In the genomic region with DNA sequence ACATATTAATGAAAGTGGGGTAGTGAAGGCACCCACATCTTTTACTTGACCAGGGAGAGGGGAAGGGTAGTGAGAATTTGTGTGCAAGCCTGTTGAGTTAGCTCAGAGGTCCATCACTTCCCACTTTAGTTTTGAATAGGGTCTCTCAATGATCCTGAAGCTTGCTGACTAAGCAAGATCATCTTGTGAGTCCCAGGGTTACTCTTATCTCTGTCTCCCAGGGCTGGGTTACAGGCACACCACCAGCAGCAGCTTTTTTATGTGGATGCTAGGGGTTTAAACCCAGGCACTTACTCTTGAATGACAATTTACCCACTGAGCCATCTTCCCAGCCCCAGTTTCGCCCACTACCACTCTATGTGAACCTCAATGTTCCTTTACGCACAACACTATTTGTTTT, we compare ENCODE assay signal across 23 mouse cellular contexts. TPM values are rescaled to one million over a fixed set of nuclear protein-coding genes. Genes with fewer than 3 reads are reported as not detected.
DNase-seq lines count a peak whose midpoint lies in the region; ATAC-seq and TF ChIP-seq lines count a peak whose summit lies in the region.
"Had no signal": no experiment of that assay in that cellular context is flagged by ENCODE, and none has a peak within 500 bp of the region (broad histone marks: within the 10 kb centered on the region; RNA-seq: fewer than 3 reads in every experiment).

No protein-coding gene starts in this region.

- H3K27ac ChIP-seq in MEL (ENCODE audit: control insufficient read depth, low read depth, low read length): no peak overlapping the region
- H3K27ac ChIP-seq in liver, embryonic 12.5 days: peak overlapping the region; percentile 78
- H3K27ac ChIP-seq in midbrain, embryonic 14.5 days (replicated peaks; ENCODE audit: low read depth, low read length): no peak overlapping the region
- H3K27ac ChIP-seq: embryonic facial prominence, embryonic 12.5 days; forebrain, embryonic 15.5 days; heart, embryonic 10.5 days; hindbrain, embryonic 14.5 days; layer of hippocampus, adult 2 months; limb, embryonic 13.5 days; lung, embryonic 15.5 days; midbrain, embryonic 12.5 days had no signal

- peaks cover 0 to 3% of the 10 kb centered on the region in 2 experiments; a peak in 2 of 4 replicates for H3K36me3 ChIP-seq in MEL (ENCODE audit: control insufficient read depth in 1 of 2, insufficient read depth in 2 of 2, low read length in 2 of 2)
- peaks cover 40% of the 10 kb centered on the region for H3K36me3 ChIP-seq in liver, embryonic 12.5 days
- peaks cover 7% of the 10 kb centered on the region for H3K36me3 ChIP-seq in midbrain, embryonic 14.5 days (ENCODE audit: control insufficient read depth, insufficient read depth, low read length)

- peak; percentile 51; the same call in 1 of the 2 replicates for ATAC-seq in common myeloid progenitor, adult 5-6 weeks (replicated peaks; ENCODE audit: low read depth, poor library complexity, severe bottlenecking)
- ATAC-seq in liver, embryonic 12.5 days: peak; percentile 87
- peak; percentile 68 for ATAC-seq in megakaryocyte progenitor cell, adult 5-6 weeks (replicated peaks; ENCODE audit: poor library complexity)
- ATAC-seq in midbrain, embryonic 14.5 days (ENCODE audit: low FRiP score, low TSS enrichment): no peak
- ATAC-seq: forebrain, embryonic 15.5 days; inflammation-experienced regulatory T-cells, adult 6 months had no signal

- WGBS in liver, embryonic 12.5 days (ENCODE audit: insufficient replicate concordance): 58% methylated on average over 2 of the region's 2 CpGs
- WGBS in midbrain, embryonic 14.5 days: 97% methylated on average over 2 of the region's 2 CpGs

- 0 out of 2 replicates have a peak, but pooled peaks cover 3% of the 10 kb centered on the region for H3K79me2 ChIP-seq in MEL (ENCODE audit: control insufficient read depth, insufficient read depth, low read length, poor library complexity)

- H3K9me3 ChIP-seq in MEL (replicated peaks; ENCODE audit: insufficient read depth, low read length): no peaks in the 10 kb centered on the region
- H3K9me3 ChIP-seq in liver, embryonic 12.5 days (replicated peaks): no peaks in the 10 kb centered on the region
- H3K9me3 ChIP-seq in midbrain, embryonic 14.5 days (ENCODE audit: control insufficient read depth, low read length): no peaks in the 10 kb centered on the region
- H3K9me3 ChIP-seq: embryonic facial prominence, embryonic 12.5 days; forebrain, embryonic 15.5 days; heart, embryonic 10.5 days; limb, embryonic 13.5 days; lung, embryonic 15.5 days; midbrain, embryonic 12.5 days had no signal

- peak overlapping the region; percentile 52 for H3K4me2 ChIP-seq in liver, embryonic 12.5 days
- H3K4me2 ChIP-seq in midbrain, embryonic 14.5 days (ENCODE audit: low read length): no peak overlapping the region
- H3K4me2 ChIP-seq: embryonic facial prominence, embryonic 12.5 days; forebrain, embryonic 15.5 days; hindbrain, embryonic 14.5 days; limb, embryonic 13.5 days; lung, embryonic 15.5 days; midbrain, embryonic 12.5 days had no signal

- H3K9ac ChIP-seq in MEL (ENCODE audit: control insufficient read depth, low read depth, low read length, poor library complexity, severe bottlenecking): no peak overlapping the region
- H3K9ac ChIP-seq in liver, embryonic 12.5 days: peak overlapping the region; percentile 6
- H3K9ac ChIP-seq in midbrain, embryonic 14.5 days (replicated peaks; ENCODE audit: low read length): no peak overlapping the region
- H3K9ac ChIP-seq: embryonic facial prominence, embryonic 12.5 days; forebrain, embryonic 15.5 days; hindbrain, embryonic 14.5 days; limb, embryonic 13.5 days; lung, embryonic 15.5 days; midbrain, embryonic 12.5 days had no signal

- peaks cover 5 to 7% of the 10 kb centered on the region in 2 experiments for H3K4me1 ChIP-seq in MEL (ENCODE audit: control insufficient read depth in 1 of 2, insufficient read depth in 2 of 2, low read length in 2 of 2)
- peaks cover 45% of the 10 kb centered on the region for H3K4me1 ChIP-seq in liver, embryonic 12.5 days
- no peaks in the 10 kb centered on the region for H3K4me1 ChIP-seq in midbrain, embryonic 14.5 days (ENCODE audit: control insufficient read depth, insufficient read depth, low read length)
- H3K4me1 ChIP-seq: embryonic facial prominence, embryonic 12.5 days; forebrain, embryonic 15.5 days; lung, embryonic 15.5 days; midbrain, embryonic 12.5 days had no signal

- H3K27me3 ChIP-seq in MEL (ENCODE audit: control insufficient read depth in 1 of 2, insufficient read depth in 2 of 2, low read length in 2 of 2): no peaks in the 10 kb centered on the region
- no peaks in the 10 kb centered on the region for H3K27me3 ChIP-seq in liver, embryonic 12.5 days (replicated peaks)
- H3K27me3 ChIP-seq in midbrain, embryonic 14.5 days (ENCODE audit: control insufficient read depth, insufficient read depth, low read length): no peaks in the 10 kb centered on the region
- H3K27me3 ChIP-seq: embryonic facial prominence, embryonic 12.5 days; forebrain, embryonic 15.5 days; limb, embryonic 13.5 days; lung, embryonic 15.5 days; midbrain, embryonic 12.5 days had no signal

- peak; percentile 66 for DNase-seq in MEL (ENCODE audit: low read depth, low spot score)
- DNase-seq in cerebellum, adult 11 months: no peak
- DNase-seq in midbrain, embryonic 14.5 days: no peak
- DNase-seq in cerebellum, postnatal 36 days: no peak
- DNase-seq: adrenal gland, postnatal 10 days; cerebellum, adult 9-11 months; heart, postnatal 4 days; kidney, adult 2 months; kidney, postnatal 10 days; right cerebral cortex, postnatal 14 days; thymus, postnatal 14 days had no signal

- peak; percentile 17 to 20; a peak in 2 of 4 replicates for TF ChIP-seq EP300 in MEL (IDR thresholded peaks at IDR 0.05; ENCODE audit: low read depth in 1 of 2, low read length in 2 of 2)

- no peak overlapping the region for H3K4me3 ChIP-seq in MEL (ENCODE audit: control insufficient read depth in 1 of 2, insufficient read depth in 1 of 2, low read depth in 2 of 2, low read length in 2 of 2)
- H3K4me3 ChIP-seq in liver, embryonic 12.5 days: no peak overlapping the region
- H3K4me3 ChIP-seq in midbrain, embryonic 14.5 days (replicated peaks; ENCODE audit: low read depth, low read length): no peak overlapping the region
- H3K4me3 ChIP-seq: embryonic facial prominence, embryonic 12.5 days; forebrain, embryonic 15.5 days; heart, embryonic 10.5 days; layer of hippocampus, adult 2 months; limb, embryonic 13.5 days; lung, embryonic 15.5 days; midbrain, embryonic 12.5 days had no signal

- TF ChIP-seq POLR2A in MEL (IDR thresholded peaks at IDR 0.05; ENCODE audit: control insufficient read depth in 1 of 2, insufficient read depth in 1 of 2, low read depth in 1 of 2, low read length in 2 of 2, poor library complexity in 1 of 2): no peak

- TF ChIP-seq RAD21 in MEL (IDR thresholded peaks at IDR 0.05; ENCODE audit: low read depth, low read length): no peak

- no peak for TF ChIP-seq CTCF in MEL (IDR thresholded peaks at IDR 0.05 in 2 of 3, conservative IDR thresholded peaks at IDR 0.05 in 1 of 3; ENCODE audit: control insufficient read depth in 1 of 3, insufficient read depth in 1 of 3, low read depth in 2 of 3, low read length in 3 of 3, poor library complexity in 1 of 3, severe bottlenecking in 1 of 3)

TF ChIP-seq in MEL, 35 proteins besides CTCF, POLR2A, EP300 and RAD21:
- TF ChIP-seq MAZ (IDR thresholded peaks at IDR 0.05; ENCODE audit: low read depth, low read length) (no peak), TAL1 (IDR thresholded peaks at IDR 0.05; ENCODE audit: low read length) (peak; percentile 57), GATA1 (IDR thresholded peaks at IDR 0.05; ENCODE audit: low read depth, low read length) (peak; percentile 68), ZNF384 (IDR thresholded peaks at IDR 0.05; ENCODE audit: low read depth, low read length) (no peak), USF2 (IDR thresholded peaks at IDR 0.05; ENCODE audit: borderline replicate concordance in 1 of 2, insufficient read depth in 1 of 2, low read depth in 1 of 2, low read length in 2 of 2) (no peak), ZKSCAN1 (IDR thresholded peaks at IDR 0.05; ENCODE audit: low read depth, low read length) (no peak), ETS1 (IDR thresholded peaks at IDR 0.05; ENCODE audit: low read depth, low read length) (peak; percentile 31; the same call in 1 of the 2 replicates), MAFK (IDR thresholded peaks at IDR 0.05; ENCODE audit: borderline replicate concordance, low read depth, low read length) (peak; percentile 97)

RNA-seq across cellular contexts. Expression of a gene that starts 34.8 kb away (rescaled TPM):
- 0.36 and 0.50 TPM in 2 replicates for total RNA-seq in MEL (2012; rRNA removed)
- 1 to 10 TPM in 1 of 2 experiments, not detected in 1; 1.0 TPM for polyA plus RNA-seq in MEL (2012; ENCODE audit: insufficient read depth in 1 of 2, insufficient read length in 2 of 2, low read depth in 1 of 2, low replicate concordance in 2 of 2, missing spikeins in 1 of 2)
- total RNA-seq in common myeloid progenitor, adult 5-6 weeks (2017): 1.6 TPM in 2 replicates
- 1.7 and 2.2 TPM in 2 replicates for polyA plus RNA-seq in liver, embryonic 12.5 days (2016; fragmentation: Nextera tagmentation; extraction: Ambion mirVana)
- total RNA-seq in megakaryocyte progenitor cell, adult 5-6 weeks (2015): 0.79 and 1.4 TPM in 2 replicates
- total RNA-seq in megakaryocyte progenitor cell, adult 5-6 weeks (2017): 1.4 and 2.6 TPM in 2 replicates
- 140 and 157 TPM in 2 replicates for polyA plus RNA-seq in midbrain, embryonic 14.5 days (2014; fragmentation: Nextera tagmentation; extraction: Ambion mirVana)

RNA-seq across cellular contexts. Expression of a gene that starts 35.4 kb away (rescaled TPM):
- total RNA-seq in MEL (2012; rRNA removed): 7.0 and 7.3 TPM in 2 replicates
- polyA plus RNA-seq in MEL (2012; ENCODE audit: insufficient read depth in 1 of 2, insufficient read length in 2 of 2, low read depth in 1 of 2, low replicate concordance in 2 of 2, missing spikeins in 1 of 2): 1 to 10 TPM in 1 of 2 experiments, not detected in 1; 8.5 TPM
- 26.6 and 57.0 TPM in 2 replicates for total RNA-seq in common myeloid progenitor, adult 5-6 weeks (2017)
- polyA plus RNA-seq in liver, embryonic 12.5 days (2016; fragmentation: Nextera tagmentation; extraction: Ambion mirVana): 31.8 and 34.1 TPM in 2 replicates
- 14.9 and 17.7 TPM in 2 replicates for total RNA-seq in megakaryocyte progenitor cell, adult 5-6 weeks (2015)
- 16.8 and 18.0 TPM in 2 replicates for total RNA-seq in megakaryocyte progenitor cell, adult 5-6 weeks (2017)
- 25.4 and 40.0 TPM in 2 replicates for polyA plus RNA-seq in midbrain, embryonic 14.5 days (2014; fragmentation: Nextera tagmentation; extraction: Ambion mirVana)
